Mouse (Mus musculus) megakaryocyte progenitor cell, adult 5-6 weeks (primary cell): ENCODE measurements around the gene Arpp21. TPM values are rescaled to one million over a fixed set of nuclear protein-coding genes. Genes with fewer than 3 reads are reported as not detected.

ENCODE experiments used
- ATAC-seq: replicated peaks from 2 replicates; pipeline ENCODE4 v1.8.0; 2016; ENCODE audit warnings: mild to moderate bottlenecking, moderate TSS enrichment, inconsistent platforms; ENCODE audit not compliant: poor library complexity
- total RNA-seq, 2 experiments: library from RNA; stranded (forward) in 1 of 2; stranded (reverse) in 1 of 2; fragments of 157-497, 149-512 nt in 1 of 2; fragments of 200-1000 nt in 1 of 2; gene quantifications; 2 replicates each; pipeline versions ENCODE4 v1.2.3 to v1.2.4; 2015 to 2017

Arpp21 gene
- total RNA-seq, 2 experiments from 2014 or later, result 0.46 to 0.79 TPM

GRCm38 (mm10) chr9:112185746-112186145 lies 50.0 kb downstream of the Arpp21 start:
- ATAC-seq, result no peak

- ATAC-seq, result peak; percentile 32; the same call in 1 of the 2 replicates
These were observed 53.0 kb downstream of the Arpp21 start for GRCm38 (mm10) chr9:112182738-112183137.

- peak; percentile 63 for ATAC-seq
These were observed 55.7 kb downstream of the Arpp21 start for GRCm38 (mm10) chr9:112180006-112180405.

GRCm38 (mm10) chr9:112178438-112178837 lies 57.3 kb downstream of the Arpp21 start:
- peak; percentile 16 for ATAC-seq

- no peak for ATAC-seq
These were observed 58.2 kb downstream of the Arpp21 start for GRCm38 (mm10) chr9:112177569-112177968.

- peak; percentile 37 for ATAC-seq
These were observed 59.4 kb downstream of the Arpp21 start for GRCm38 (mm10) chr9:112176317-112176716.

GRCm38 (mm10) chr9:112174407-112175357 lies 61.1 kb downstream of the Arpp21 start:
- ATAC-seq, result peak; percentile 78

- no peak for ATAC-seq
These were observed 62.0 kb downstream of the Arpp21 start for GRCm38 (mm10) chr9:112173778-112174177.

GRCm38 (mm10) chr9:112164677-112165076 lies 71.1 kb downstream of the Arpp21 start:
- peak; percentile 65 for ATAC-seq

GRCm38 (mm10) chr9:112160981-112161380 lies 74.8 kb downstream of the Arpp21 start:
- no peak for ATAC-seq

GRCm38 (mm10) chr9:112153972-112154371 lies 81.8 kb downstream of the Arpp21 start:
- ATAC-seq, result peak; percentile 38; the same call in 1 of the 2 replicates

- ATAC-seq, result peak; percentile 78
These were observed 83.0 kb downstream of the Arpp21 start for GRCm38 (mm10) chr9:112152762-112153161.

- ATAC-seq, result no peak
These were observed 84.6 kb downstream of the Arpp21 start for GRCm38 (mm10) chr9:112151177-112151576.

GRCm38 (mm10) chr9:112140658-112141057 lies 95.1 kb downstream of the Arpp21 start:
- peak; percentile 90 for ATAC-seq

GRCm38 (mm10) chr9:112137820-112138219 lies 97.9 kb downstream of the Arpp21 start:
- ATAC-seq, result peak; percentile 26; the same call in 1 of the 2 replicates

GRCm38 (mm10) chr9:112130812-112131211 lies 104.9 kb downstream of the Arpp21 start:
- ATAC-seq, result no peak

GRCm38 (mm10) chr9:112124667-112125066 lies 111.1 kb downstream of the Arpp21 start:
- ATAC-seq, result peak; percentile 50; the same call in 1 of the 2 replicates

- no peak for ATAC-seq
These were observed 111.6 kb downstream of the Arpp21 start for GRCm38 (mm10) chr9:112124184-112124583.

GRCm38 (mm10) chr9:112123421-112123828 lies 112.3 kb downstream of the Arpp21 start:
- ATAC-seq, result no peak

GRCm38 (mm10) chr9:112119535-112119934 lies 116.2 kb downstream of the Arpp21 start:
- no peak for ATAC-seq

- ATAC-seq, result no peak
These were observed 116.7 kb downstream of the Arpp21 start for GRCm38 (mm10) chr9:112119106-112119433.

GRCm38 (mm10) chr9:112118411-112119105 lies 117.2 kb downstream of the Arpp21 start:
- ATAC-seq, result no peak
